Mouse (Mus musculus): ENCODE measurements at regions not wholly inside any gene's neighbourhood (a gene's known extent, or its start where the extent isn't known, plus 50 kb on each side); places are given as distances from the start of the nearest gene placed in this dataset.
A peak's percentile ranks its signal among the peaks of the same experiment; 100 is the strongest.

DNA sequence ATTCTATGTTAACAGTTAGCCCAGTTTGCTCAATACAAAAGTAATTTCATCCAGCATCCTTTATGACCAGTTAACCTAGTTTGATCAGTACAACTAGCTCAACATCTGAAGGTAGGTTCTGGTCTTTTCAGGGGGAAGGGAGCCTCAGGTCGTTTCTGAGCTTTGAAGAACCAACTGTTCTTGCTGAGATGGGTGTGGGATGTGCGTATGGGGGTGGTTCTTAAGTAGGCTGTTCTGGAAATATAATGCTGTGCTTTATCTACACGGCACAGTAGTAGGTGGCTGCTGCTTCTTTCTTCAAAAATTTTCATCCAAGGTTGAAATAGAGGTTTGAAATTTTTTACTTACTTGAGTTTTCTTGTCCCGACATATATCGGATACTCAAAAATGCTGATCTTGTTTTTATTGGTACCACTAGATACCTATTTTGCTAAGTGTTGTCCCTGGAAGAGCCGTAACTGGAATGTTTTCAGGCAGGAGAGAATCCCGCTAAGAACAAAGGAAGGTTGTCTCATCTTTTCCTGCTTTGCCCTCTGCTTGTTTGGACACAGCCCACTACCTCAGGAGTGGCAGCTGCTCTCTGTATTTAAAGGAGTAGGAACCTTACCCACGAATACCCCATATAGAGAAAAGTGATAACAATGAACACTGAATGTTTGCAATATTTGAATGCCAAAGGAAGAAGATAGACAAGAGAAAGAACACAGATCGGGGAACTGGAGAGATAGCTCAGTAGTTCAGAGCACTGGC, 275.5 kb downstream of the Cdh10 start:
- no peak overlapping the region for H3K4me2 ChIP-seq (ENCODE audit: low read length)
- H3K9me3 ChIP-seq (replicated peaks; ENCODE audit: control insufficient read depth, low read length, poor library complexity, severe bottlenecking) = no peaks in the 10 kb centered on the region
- H3K27ac ChIP-seq (ENCODE audit: low read length) = no peak overlapping the region
- no peak overlapping the region for H3K4me3 ChIP-seq (ENCODE audit: low read depth, low read length)
- no peaks in the 10 kb centered on the region for H3K27me3 ChIP-seq (ENCODE audit: control insufficient read depth, insufficient read depth, low read depth, low read length)
- H3K4me1 ChIP-seq (ENCODE audit: control insufficient read depth, insufficient read depth, low read length) = no peaks in the 10 kb centered on the region
- no peak overlapping the region for H3K9ac ChIP-seq (ENCODE audit: low read depth, low read length)
- no peaks in the 10 kb centered on the region for H3K36me3 ChIP-seq (ENCODE audit: control insufficient read depth, insufficient read depth, low read length)
- ATAC-seq = no peak
- 82% methylated on average over 9 of the region's 9 CpGs for WGBS

DNA sequence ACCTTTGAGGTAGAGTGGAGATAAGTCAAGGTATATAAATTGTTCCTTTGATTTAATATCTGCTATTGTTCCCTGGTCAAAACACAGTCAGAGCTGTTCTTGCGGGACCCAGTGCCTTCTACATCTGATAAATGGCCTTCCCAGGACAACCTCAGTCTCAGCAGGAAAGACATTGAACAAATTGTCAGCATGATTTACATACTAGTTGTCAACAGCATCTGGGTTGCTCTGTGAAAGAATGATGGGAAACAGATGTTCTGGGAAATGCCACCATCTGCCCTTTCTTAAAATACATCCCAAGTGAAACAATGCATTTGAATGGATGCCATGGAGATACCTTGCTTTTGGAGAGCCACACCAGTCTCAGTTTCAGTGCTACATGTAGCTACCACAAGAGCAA, 296.2 kb downstream of the Cdh10 start:
- H3K27me3 ChIP-seq (ENCODE audit: control insufficient read depth, insufficient read depth, low read depth, low read length) = no peaks in the 10 kb centered on the region
- H3K4me1 ChIP-seq (ENCODE audit: control insufficient read depth, insufficient read depth, low read length) = no peaks in the 10 kb centered on the region
- no peak for ATAC-seq
- no peak overlapping the region for H3K27ac ChIP-seq (ENCODE audit: low read length)
- H3K4me3 ChIP-seq (ENCODE audit: low read depth, low read length) = no peak overlapping the region
- no peak overlapping the region for H3K4me2 ChIP-seq (ENCODE audit: low read length)
- 74% methylated on average over 1 of the region's 1 CpGs for WGBS
- H3K9ac ChIP-seq (ENCODE audit: low read depth, low read length) = no peak overlapping the region
- no peaks in the 10 kb centered on the region for H3K36me3 ChIP-seq (ENCODE audit: control insufficient read depth, insufficient read depth, low read length)
- H3K9me3 ChIP-seq (replicated peaks; ENCODE audit: control insufficient read depth, low read length, poor library complexity, severe bottlenecking) = no peaks in the 10 kb centered on the region

DNA sequence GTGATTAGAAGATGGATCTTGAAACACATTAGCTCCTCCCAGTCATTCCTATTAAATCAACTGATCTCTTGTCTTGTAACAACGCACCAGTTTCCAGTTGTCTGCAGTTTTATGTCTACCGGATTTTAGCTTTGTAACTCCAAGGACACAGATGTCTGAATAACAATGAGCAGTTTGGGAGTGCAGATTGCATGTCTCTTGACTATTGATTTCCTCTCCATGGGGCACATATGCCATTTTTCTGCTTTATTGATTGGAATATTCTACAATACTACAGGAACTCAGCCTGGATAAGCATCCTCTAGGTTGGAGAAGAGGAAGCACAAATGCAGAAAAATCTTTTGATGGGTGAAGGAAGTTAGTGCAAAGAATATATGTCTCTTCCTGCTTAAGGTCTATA, 300.2 kb downstream of the Cdh10 start:
- no peak for ATAC-seq
- no peak overlapping the region for H3K27ac ChIP-seq (ENCODE audit: low read length)
- H3K9ac ChIP-seq (ENCODE audit: low read depth, low read length) = no peak overlapping the region

DNA sequence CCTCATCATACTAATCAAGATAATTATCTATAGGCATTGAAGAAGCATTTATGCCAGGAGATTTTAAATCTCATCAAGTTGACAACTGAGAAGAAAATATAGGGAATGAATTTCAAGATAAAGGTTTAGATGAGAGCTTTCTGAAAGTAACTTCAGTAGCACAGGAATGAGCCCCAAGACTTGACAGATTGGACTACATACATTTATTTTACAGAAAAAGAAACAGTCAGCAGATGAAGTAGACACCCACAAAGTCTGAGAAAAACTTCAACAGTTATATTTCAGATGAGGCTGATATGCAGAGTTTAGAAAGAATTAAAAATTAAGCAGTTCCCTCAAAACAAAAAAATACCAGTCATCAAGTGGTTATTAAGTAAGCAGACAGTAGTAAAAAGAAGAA, 308.7 kb downstream of the Cdh10 start:
- no peak overlapping the region for H3K4me2 ChIP-seq (ENCODE audit: low read length)
- ATAC-seq = no peak
- 0 out of 2 replicates have a peak, but pooled peaks cover 2% of the 10 kb centered on the region for H3K9me3 ChIP-seq (replicated peaks; ENCODE audit: control insufficient read depth, low read length, poor library complexity, severe bottlenecking)
- no peaks in the 10 kb centered on the region for H3K27me3 ChIP-seq (ENCODE audit: control insufficient read depth, insufficient read depth, low read depth, low read length)
- H3K4me3 ChIP-seq (ENCODE audit: low read depth, low read length) = no peak overlapping the region
- H3K9ac ChIP-seq (ENCODE audit: low read depth, low read length) = no peak overlapping the region
- no peak overlapping the region for H3K27ac ChIP-seq (ENCODE audit: low read length)
- H3K36me3 ChIP-seq (ENCODE audit: control insufficient read depth, insufficient read depth, low read length) = no peaks in the 10 kb centered on the region
- no peaks in the 10 kb centered on the region for H3K4me1 ChIP-seq (ENCODE audit: control insufficient read depth, insufficient read depth, low read length)

More for the DNA sequence above, 300.2 kb downstream of the Cdh10 start:
- WGBS = 74% methylated on average over 2 of the region's 2 CpGs
- H3K4me1 ChIP-seq (ENCODE audit: control insufficient read depth, insufficient read depth, low read length) = no peaks in the 10 kb centered on the region
- H3K27me3 ChIP-seq (ENCODE audit: control insufficient read depth, insufficient read depth, low read depth, low read length) = no peaks in the 10 kb centered on the region
- no peak overlapping the region for H3K4me2 ChIP-seq (ENCODE audit: low read length)
- H3K36me3 ChIP-seq (ENCODE audit: control insufficient read depth, insufficient read depth, low read length) = no peaks in the 10 kb centered on the region
- no peak overlapping the region for H3K4me3 ChIP-seq (ENCODE audit: low read depth, low read length)
- H3K9me3 ChIP-seq (replicated peaks; ENCODE audit: control insufficient read depth, low read length, poor library complexity, severe bottlenecking) = no peaks in the 10 kb centered on the region

DNA sequence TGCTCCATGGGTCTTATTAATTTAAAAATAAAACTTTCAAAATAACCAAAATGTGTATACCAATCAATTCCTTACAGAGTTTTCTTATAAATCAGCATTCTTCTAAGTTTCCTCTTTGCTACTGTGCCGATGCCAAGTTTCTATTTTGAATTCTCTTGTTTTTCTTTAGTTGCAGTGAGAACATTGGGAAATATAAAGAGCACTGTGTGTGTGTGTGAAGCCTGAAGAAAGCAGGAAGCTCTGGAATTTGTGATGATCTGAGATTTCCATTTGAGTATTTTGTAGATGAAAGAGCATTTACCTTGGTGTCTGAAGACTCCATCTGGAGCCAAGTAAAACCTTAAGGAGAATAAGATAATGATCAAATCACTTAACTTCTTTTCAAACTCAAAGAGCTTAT, 310.6 kb downstream of the Cdh10 start:
- Histone ChIP-seq H3K27ac (ENCODE audit: low read length) (no peak overlapping the region), H3K9me3 (replicated peaks; ENCODE audit: control insufficient read depth, low read length, poor library complexity, severe bottlenecking) (0 out of 2 replicates have a peak, but pooled peaks cover 2% of the 10 kb centered on the region), H3K36me3 (ENCODE audit: control insufficient read depth, insufficient read depth, low read length) (no peaks in the 10 kb centered on the region), H3K9ac (ENCODE audit: low read depth, low read length) (no peak overlapping the region), H3K27me3 (ENCODE audit: control insufficient read depth, insufficient read depth, low read depth, low read length) (no peaks in the 10 kb centered on the region), H3K4me1 (ENCODE audit: control insufficient read depth, insufficient read depth, low read length) (no peaks in the 10 kb centered on the region), H3K4me3 (ENCODE audit: low read depth, low read length) (no peak overlapping the region), H3K4me2 (ENCODE audit: low read length) (no peak overlapping the region)
- WGBS = 88% methylated on average over 1 of the region's 1 CpGs
- ATAC-seq = no peak

DNA sequence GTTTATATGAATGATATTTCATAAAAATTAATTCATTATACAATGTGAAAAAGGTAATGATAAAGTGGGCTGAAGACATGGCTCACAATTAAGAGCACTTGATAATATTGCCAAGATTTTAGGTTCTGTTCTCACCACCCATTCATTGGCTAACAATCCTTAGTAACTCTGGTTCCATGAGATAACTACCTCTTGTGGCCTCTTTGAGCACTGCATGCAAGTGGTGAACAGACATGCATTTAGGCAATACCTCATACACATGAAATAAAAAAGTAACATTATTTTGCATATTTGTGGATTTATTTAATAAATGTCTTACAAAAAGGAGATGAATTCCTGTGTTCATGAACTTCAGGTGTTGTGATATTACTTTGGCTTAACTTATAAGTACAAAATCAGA, 334.9 kb downstream of the Cdh10 start:
- no peaks in the 10 kb centered on the region for H3K4me1 ChIP-seq (ENCODE audit: control insufficient read depth, insufficient read depth, low read length)
- H3K9me3 ChIP-seq (replicated peaks; ENCODE audit: control insufficient read depth, low read length, poor library complexity, severe bottlenecking) = no peaks in the 10 kb centered on the region
- H3K4me2 ChIP-seq (ENCODE audit: low read length) = no peak overlapping the region
- no peak for ATAC-seq
- H3K36me3 ChIP-seq (ENCODE audit: control insufficient read depth, insufficient read depth, low read length) = no peaks in the 10 kb centered on the region
- H3K4me3 ChIP-seq (ENCODE audit: low read depth, low read length) = no peak overlapping the region
- no peaks in the 10 kb centered on the region for H3K27me3 ChIP-seq (ENCODE audit: control insufficient read depth, insufficient read depth, low read depth, low read length)
- H3K27ac ChIP-seq (ENCODE audit: low read length) = no peak overlapping the region
- no peak overlapping the region for H3K9ac ChIP-seq (ENCODE audit: low read depth, low read length)

DNA sequence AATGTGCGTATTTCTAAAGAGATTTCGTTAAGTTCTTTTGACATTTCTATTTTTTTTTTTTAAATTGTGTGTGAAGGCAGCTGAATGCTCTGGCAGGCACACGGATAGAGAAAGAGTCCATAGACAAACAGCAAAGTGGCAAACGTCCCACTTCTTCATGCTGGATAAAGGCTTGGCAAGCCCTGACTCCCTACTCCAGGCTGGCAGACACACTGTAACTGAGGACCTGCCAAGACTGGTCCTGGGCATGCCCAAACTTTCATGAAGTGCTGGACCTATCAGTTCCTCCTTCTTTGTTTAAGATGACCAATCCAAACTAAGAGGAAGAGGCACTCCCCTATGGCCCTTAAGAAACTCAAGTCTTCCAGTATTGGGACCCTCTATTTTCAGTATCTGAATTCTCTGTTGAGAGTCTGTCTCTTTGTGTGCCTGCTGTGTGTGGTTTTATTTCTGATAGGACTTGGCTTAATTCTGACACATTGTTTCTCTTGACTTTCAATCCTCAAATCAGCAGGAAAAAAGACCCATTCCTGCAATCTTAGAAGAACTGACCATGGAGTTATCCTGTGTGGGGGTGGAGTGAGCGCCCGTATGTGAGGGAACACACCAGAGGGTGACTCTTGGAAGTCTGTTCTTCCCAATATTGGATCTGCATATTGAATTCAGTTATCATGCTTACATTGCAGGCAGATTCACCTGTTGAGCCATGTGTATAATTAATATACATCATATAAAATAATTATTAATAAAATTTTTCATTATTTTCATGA, 343.6 kb downstream of the Cdh10 start:
- Histone ChIP-seq H3K9me3 (replicated peaks; ENCODE audit: control insufficient read depth, low read length, poor library complexity, severe bottlenecking) (no peaks in the 10 kb centered on the region), H3K27me3 (ENCODE audit: control insufficient read depth, insufficient read depth, low read depth, low read length) (no peaks in the 10 kb centered on the region), H3K4me3 (ENCODE audit: low read depth, low read length) (no peak overlapping the region), H3K4me2 (ENCODE audit: low read length) (no peak overlapping the region), H3K9ac (ENCODE audit: low read depth, low read length) (no peak overlapping the region), H3K36me3 (ENCODE audit: control insufficient read depth, insufficient read depth, low read length) (no peaks in the 10 kb centered on the region), H3K4me1 (ENCODE audit: control insufficient read depth, insufficient read depth, low read length) (no peaks in the 10 kb centered on the region), H3K27ac (ENCODE audit: low read length) (no peak overlapping the region)
- peak; percentile 98 for ATAC-seq
- WGBS = 77% methylated on average over 6 of the region's 6 CpGs

DNA sequence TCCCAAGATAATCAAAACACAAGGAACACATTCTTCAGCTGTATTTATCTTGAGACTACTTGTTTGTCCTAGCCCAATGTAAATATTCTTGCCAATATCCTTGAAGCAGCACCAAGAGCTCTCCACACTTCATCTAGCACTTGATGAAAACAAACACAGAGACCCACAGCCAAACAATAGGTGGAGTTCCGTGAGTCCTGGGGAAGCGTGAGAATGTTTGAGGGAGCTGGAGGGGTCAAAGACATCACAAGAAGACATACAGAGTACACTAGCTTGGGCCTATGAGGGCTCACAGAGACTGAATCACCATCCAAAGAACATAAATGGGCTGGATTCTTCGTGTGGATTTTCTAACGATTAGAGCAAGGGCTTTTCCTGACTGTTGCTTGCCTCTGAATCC, 356.7 kb downstream of the Cdh10 start:
- Histone ChIP-seq H3K9ac (ENCODE audit: low read depth, low read length) (no peak overlapping the region), H3K36me3 (ENCODE audit: control insufficient read depth, insufficient read depth, low read length) (no peaks in the 10 kb centered on the region), H3K4me3 (ENCODE audit: low read depth, low read length) (no peak overlapping the region), H3K4me2 (ENCODE audit: low read length) (no peak overlapping the region), H3K27ac (ENCODE audit: low read length) (no peak overlapping the region), H3K9me3 (replicated peaks; ENCODE audit: control insufficient read depth, low read length, poor library complexity, severe bottlenecking) (no peaks in the 10 kb centered on the region), H3K27me3 (ENCODE audit: control insufficient read depth, insufficient read depth, low read depth, low read length) (no peaks in the 10 kb centered on the region), H3K4me1 (ENCODE audit: control insufficient read depth, insufficient read depth, low read length) (no peaks in the 10 kb centered on the region)
- WGBS = 69% methylated on average over 4 of the region's 4 CpGs
- ATAC-seq = no peak
